Mouse (Mus musculus) heart, postnatal 0 days (tissue): ENCODE results near the gene Dio1.

Experiments
- CTCF ChIP-seq: IDR thresholded peaks from 2 replicates; pipeline ENCODE4 v1.5.1; 2016; ENCODE audit warnings: antibody characterized with exemption, control low read depth, low read depth
- EP300 ChIP-seq: IDR thresholded peaks from 2 replicates; pipeline ENCODE4 v1.6.1; 2016; ENCODE audit warnings: antibody characterized with exemption, low read depth

DNA sequence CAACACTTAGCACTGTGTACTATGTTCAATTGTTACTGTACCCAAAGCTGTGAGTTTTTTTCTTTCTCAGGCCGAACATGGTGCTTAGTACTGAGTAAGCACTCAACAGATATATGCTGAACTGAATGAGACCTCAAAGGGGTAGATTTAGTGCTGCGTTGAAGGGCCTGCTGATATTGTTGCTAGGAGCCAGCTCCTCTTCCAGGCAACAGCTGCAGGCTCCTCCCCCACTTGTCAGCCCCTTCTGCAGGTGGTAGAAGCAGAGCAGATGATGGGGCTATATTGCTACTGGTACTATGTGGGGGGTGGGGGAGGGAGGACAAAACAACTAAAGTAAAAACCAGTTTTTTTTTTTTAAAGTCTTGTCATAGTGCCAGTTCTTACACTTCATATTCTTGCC, 57.5 kb downstream of the Dio1 start:
- TF ChIP-seq CTCF (no peak), EP300 (no peak)
